Mouse (Mus musculus) forebrain, embryonic 10.5 days (tissue): ENCODE results near the gene Mmp9. TPM values are rescaled to one million over a fixed set of nuclear protein-coding genes. Genes with fewer than 3 reads are reported as not detected.
A peak's percentile ranks its signal among the peaks of the same experiment; 100 is the strongest.

Experiments used
- DNase-seq: peaks from one replicate; pipeline ENCODE4 v3.0.0-alpha.2; 2017; ENCODE audit warnings: low spot score; ENCODE audit errors: extremely low spot score
- H3K27ac ChIP-seq: fragments of 300-500 bp; sonication (generic); 2 replicates; pipeline ENCODE4 v1.5.1; 2016; ENCODE audit warnings: mild to moderate bottlenecking
- H3K27me3 ChIP-seq: fragments of 300-500 bp; sonication (generic); 2 replicates; pipeline ENCODE4 v1.6.1; 2016; ENCODE audit warnings: mild to moderate bottlenecking; ENCODE audit not compliant: poor library complexity, severe bottlenecking
- H3K36me3 ChIP-seq: fragments of 300-500 bp; sonication (generic); replicated peaks from 2 replicates; pipeline ENCODE4 v1.6.1; 2016; ENCODE audit warnings: mild to moderate bottlenecking, moderate library complexity
- H3K4me1 ChIP-seq: fragments of 300-500 bp; sonication (generic); 2 replicates; pipeline ENCODE4 v1.6.1; 2016
- H3K4me3 ChIP-seq: fragments of 300-500 bp; sonication (generic); 2 replicates; pipeline ENCODE4 v1.5.1; 2016; ENCODE audit warnings: mild to moderate bottlenecking, moderate library complexity
- H3K9me3 ChIP-seq: fragments of 300-500 bp; sonication (generic); 2 replicates; pipeline ENCODE4 v1.6.1; 2016; ENCODE audit warnings: mild to moderate bottlenecking, moderate library complexity
- WGBS: fragments of 180-500 bp; shearing (Covaris S2); methylation state at CpG from one replicate; pipeline ENCODE4 v1.1.7; 2016; 5-methylcytosine and 5-hydroxymethylcytosine counted together
- polyA plus RNA-seq: library from polyadenylated mRNA; unstranded; fragments of >200 nt; fragmentation: Nextera tagmentation; extraction: Ambion mirVana; gene quantifications from 2 replicates; pipeline ENCODE4 v1.2.1, GENCODE M21; 2016

The Mmp9 gene
- polyA plus RNA-seq, 1 experiment from 2014 or later, result 0.45 TPM

DNA sequence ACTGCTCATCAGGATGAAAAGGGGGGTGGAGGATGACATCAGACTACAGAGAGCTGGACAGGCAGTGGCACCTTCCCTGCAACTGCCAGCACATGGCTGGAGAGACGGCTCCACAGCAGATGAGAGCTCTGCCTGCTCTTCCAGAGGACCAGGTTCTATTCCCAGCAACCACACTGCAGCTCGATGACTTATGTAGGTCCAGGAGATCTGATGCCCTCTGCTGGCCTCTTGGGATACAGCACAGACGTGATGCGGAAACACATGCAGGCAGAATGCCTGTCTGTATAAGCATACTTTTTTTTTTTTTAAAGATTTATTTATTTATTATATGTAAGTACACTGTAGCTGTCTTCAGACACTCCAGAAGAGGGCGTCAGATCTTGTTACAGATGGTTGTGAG, 22.3 kb upstream of the Mmp9 start:
- H3K27me3 ChIP-seq, result no peaks in the 10 kb centered on the region
- WGBS, result 62% methylated on average over 5 of the region's 5 CpGs
- H3K36me3 ChIP-seq, result peaks cover 34% of the 10 kb centered on the region
- H3K9me3 ChIP-seq, result no peaks in the 10 kb centered on the region
- DNase-seq, result peak; percentile 40
- no peak overlapping the region for H3K4me3 ChIP-seq
- peaks cover 24% of the 10 kb centered on the region for H3K4me1 ChIP-seq
- H3K27ac ChIP-seq, result no peak overlapping the region

DNA sequence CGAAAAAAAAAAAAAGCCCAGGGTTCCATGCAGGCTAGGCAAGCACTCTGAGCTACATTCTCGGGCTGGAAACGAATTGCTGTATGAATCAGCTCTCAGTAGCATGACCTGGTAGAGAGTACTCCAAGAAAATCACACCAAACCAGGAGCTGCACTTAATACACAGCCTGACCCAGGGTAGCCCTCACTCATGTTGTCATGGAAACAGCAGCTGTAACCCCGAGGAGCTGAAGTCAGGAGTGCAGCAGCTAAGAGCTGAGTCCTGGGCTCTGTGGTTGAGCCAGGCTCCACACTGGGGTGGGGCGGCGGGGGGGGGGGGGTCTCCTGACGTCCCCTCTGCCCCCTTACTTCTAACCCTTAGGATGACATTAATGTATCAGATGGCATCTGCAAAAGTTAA, 18.6 kb upstream of the Mmp9 start:
- Histone ChIP-seq H3K4me3 (no peak overlapping the region), H3K9me3 (no peaks in the 10 kb centered on the region), H3K36me3 (peaks cover 23% of the 10 kb centered on the region), H3K27ac (no peak overlapping the region), H3K4me1 (peaks cover 32% of the 10 kb centered on the region), H3K27me3 (no peaks in the 10 kb centered on the region; the same call in 1 of the 2 replicates)
- WGBS, result 68% methylated on average over 7 of the region's 7 CpGs
- DNase-seq, result no peak

DNA sequence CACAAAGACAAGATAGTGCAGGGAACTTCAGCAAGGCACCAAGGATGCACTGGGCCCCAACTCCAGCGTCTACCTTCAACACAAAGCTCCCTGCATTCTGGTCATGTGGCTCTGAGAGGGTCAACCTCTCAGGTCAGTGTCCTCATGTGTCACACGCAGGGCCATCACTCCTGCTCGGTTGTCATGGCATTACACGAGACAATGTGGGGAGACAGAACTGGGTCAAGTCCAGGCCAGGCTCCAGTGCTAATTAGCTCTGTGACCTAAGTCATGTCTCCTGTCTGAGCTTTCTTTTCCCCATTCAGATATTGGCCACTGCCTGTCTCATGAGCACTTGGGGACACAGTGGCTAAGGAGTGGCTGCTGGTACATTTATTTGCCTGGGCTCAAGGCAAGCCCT, 17.3 kb upstream of the Mmp9 start:
- no peak overlapping the region for H3K4me3 ChIP-seq
- 67% methylated on average over 4 of the region's 4 CpGs for WGBS
- H3K9me3 ChIP-seq, result no peaks in the 10 kb centered on the region
- H3K4me1 ChIP-seq, result peaks cover 30% of the 10 kb centered on the region
- H3K36me3 ChIP-seq, result peaks cover 20% of the 10 kb centered on the region
- no peak for DNase-seq
- no peaks in the 10 kb centered on the region; the same call in 1 of the 2 replicates for H3K27me3 ChIP-seq
- no peak overlapping the region for H3K27ac ChIP-seq

DNA sequence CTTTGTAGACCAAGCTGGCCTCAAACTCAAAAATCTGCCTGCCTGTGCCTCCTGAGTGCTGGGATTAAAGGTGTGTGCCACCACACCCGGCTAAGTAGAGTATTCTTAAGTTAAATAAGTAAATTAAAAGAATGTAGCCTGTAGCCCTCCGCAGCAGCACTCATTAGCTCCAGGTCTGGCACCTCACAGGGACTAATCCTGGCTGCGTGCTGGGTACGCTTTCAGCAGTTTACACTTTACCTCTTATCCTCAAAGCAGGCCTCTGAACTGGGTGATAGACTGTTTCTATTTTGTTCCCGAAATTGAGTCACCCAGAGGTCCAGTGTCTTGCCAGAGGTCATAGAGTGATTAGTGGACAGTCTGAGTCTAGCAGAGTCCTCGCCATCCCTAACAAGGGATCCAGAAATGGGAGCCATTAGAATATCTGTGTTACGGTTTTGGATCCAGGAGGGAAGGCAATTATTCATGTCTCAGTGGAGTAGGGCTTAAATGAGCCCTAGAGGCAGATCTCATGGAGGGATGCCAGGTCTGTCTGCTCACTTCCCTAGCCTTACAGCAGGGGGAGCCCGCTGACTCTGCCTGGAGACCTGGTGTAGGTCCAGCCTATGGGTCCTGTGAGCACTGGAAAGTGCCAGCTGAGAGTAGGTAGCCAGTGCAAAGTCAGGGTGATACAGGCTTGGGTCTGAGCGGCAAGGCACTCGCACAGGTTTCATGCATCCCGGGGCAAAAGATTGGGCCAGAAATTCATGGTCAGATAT, 16.3 kb upstream of the Mmp9 start:
- Histone ChIP-seq H3K9me3 (no peaks in the 10 kb centered on the region), H3K4me3 (no peak overlapping the region), H3K36me3 (peaks cover 16% of the 10 kb centered on the region), H3K27ac (no peak overlapping the region), H3K27me3 (no peaks in the 10 kb centered on the region; the same call in 1 of the 2 replicates), H3K4me1 (peaks cover 30% of the 10 kb centered on the region)
- peak; percentile 68 for DNase-seq
- 34% methylated on average over 11 of the region's 11 CpGs for WGBS

DNA sequence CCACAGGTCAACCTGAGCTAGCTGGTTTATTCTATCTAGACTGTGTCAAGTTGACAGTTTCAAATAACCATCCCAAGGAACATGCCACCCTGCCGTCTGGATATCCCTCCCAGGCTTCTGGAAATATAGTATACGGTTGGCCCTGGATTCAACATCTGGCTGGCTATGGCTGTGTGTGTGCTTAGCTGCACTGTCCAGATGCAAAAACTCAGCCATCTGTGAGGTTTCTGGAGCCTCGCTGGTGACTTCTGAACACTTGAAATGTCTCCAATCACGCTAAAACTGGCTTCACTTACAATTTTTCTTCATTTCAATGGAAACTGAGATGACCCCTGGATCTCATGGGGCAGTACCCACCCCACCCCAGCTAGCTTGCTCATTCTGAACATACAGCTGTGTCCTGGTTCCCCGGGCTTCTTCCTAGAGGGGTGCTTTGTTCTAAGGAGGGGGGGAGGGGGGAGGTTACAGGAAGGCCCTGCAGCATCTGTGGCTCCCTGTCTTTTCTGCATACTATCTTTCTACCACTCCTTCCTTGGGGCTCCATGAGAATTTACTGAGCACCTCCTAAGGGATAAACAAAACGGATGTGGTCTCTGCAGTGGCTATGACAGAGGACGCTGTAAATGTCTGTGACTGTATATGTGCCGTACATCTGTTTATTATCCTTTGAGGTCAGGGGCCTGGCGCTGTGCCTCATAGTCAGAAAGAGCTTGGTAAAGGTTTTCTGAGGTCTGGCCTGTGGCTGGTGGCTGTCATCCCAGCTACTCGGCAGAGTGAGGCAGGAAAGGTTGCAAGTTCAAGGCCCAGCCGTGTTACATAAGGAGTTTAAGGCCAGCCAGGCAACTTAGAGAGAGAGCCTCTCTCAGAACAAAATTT, 9.6 kb upstream of the Mmp9 start:
- Histone ChIP-seq H3K27ac (no peak overlapping the region), H3K36me3 (no peaks in the 10 kb centered on the region), H3K4me1 (peaks cover 8% of the 10 kb centered on the region; the same call in 1 of the 2 replicates), H3K9me3 (no peaks in the 10 kb centered on the region), H3K27me3 (peaks cover 30% of the 10 kb centered on the region), H3K4me3 (no peak overlapping the region)
- DNase-seq, result no peak
- 73% methylated on average over 11 of the region's 11 CpGs for WGBS

DNA sequence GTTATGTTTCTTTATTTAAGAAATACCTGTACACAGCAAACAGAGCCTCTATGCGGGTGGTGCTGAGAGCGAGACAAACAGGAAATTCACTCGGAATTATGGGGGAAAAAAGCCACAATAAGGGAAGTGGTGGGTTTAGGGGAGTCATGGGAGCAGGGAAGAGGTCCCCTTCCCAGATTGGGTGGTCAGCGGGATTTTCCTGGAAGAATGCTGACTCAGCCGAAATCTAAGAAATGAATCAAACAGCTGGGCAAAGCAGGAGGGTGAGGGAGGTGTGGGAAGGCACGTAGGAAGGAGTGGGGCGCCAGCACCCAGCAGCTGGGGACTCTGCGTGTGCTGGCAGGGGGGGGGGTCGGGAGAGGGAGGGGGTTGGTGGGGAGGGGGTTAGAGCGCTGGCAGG, 7.0 kb upstream of the Mmp9 start:
- Histone ChIP-seq H3K36me3 (no peaks in the 10 kb centered on the region), H3K9me3 (no peaks in the 10 kb centered on the region), H3K27me3 (peaks cover 56% of the 10 kb centered on the region), H3K4me1 (peaks cover 14% of the 10 kb centered on the region), H3K27ac (no peak overlapping the region), H3K4me3 (no peak overlapping the region)
- WGBS, result 60% methylated on average over 10 of the region's 10 CpGs
- DNase-seq, result no peak

DNA sequence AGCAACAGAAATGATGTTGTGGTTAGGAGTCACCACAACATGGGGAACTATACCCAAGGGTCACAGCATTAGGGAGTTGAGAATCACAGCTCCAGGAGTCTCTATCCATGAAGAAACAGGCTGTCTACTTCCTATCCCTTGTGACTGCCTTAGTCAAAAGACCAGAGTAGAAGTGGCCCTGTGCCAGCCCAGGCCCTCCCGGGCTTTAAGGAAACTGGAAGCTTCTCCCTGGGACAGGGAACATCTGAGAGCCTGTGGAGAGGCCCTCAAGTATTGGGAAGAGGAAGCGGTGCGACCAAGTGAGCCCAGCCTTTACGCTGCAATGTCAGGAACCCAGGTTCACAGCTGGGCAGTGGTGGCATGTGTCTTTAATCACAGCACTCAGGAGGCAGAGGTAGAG, 4.6 kb upstream of the Mmp9 start:
- DNase-seq, result no peak
- no peak overlapping the region for H3K27ac ChIP-seq
- 81% methylated on average over 4 of the region's 4 CpGs for WGBS
- no peaks in the 10 kb centered on the region for H3K9me3 ChIP-seq
- no peaks in the 10 kb centered on the region for H3K36me3 ChIP-seq
- peaks cover 38% of the 10 kb centered on the region for H3K4me1 ChIP-seq
- no peak overlapping the region for H3K4me3 ChIP-seq
- peaks cover 81% of the 10 kb centered on the region for H3K27me3 ChIP-seq

DNA sequence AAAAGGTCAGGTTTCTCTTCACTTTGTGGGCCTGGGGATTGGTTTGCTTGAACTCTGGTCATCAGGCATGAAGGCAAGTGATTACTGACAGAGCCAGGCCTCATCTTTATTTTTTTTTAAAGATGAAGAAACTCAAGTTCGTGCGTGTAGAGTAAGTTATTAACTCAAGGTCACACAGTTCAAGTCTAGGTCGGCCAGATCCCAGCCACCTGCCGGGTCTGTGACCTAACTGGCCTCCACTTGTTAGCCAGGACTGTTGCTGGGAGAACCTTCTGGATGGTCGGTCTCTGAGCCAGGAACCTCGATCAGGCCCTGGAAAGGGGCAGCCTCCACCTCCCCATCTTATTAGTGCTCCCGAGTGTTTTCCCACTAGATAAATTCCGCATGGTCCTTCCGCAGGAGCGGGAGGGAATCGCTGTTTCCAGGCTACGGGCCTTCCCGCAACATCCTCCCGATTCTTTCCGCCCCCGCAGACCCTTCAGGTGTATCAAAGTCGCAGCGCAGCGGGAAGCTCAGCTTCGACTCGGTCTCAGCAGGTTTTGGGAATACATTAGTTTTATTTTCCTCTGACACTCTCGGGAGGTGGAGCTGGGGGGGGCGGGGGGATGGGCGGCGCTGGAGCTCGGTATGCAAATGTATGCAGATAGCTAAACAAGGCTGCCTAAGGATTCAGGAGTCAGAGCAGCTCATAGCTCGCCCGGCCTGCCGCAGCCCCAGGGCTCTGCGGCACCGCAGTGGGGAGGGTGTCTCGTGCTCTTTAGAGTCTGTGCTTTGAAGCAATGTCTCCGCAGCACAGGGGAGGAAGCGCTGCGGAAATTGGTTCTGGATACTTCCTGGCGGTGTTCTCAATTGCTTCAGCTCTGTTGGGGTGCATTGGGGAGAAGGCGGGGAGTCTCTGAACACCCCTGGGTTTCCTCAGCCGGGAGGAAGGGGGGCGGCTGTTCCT, 2.2 kb upstream of the Mmp9 start:
- DNase-seq, result peak; percentile 58
- Histone ChIP-seq H3K36me3 (no peaks in the 10 kb centered on the region), H3K4me1 (peaks cover 48% of the 10 kb centered on the region), H3K4me3 (peak overlapping the region; percentile 51), H3K27me3 (peaks cover 93% of the 10 kb centered on the region), H3K27ac (peak overlapping the region; percentile 65), H3K9me3 (no peaks in the 10 kb centered on the region)
- WGBS, result 3% methylated on average over 39 of the region's 39 CpGs

DNA sequence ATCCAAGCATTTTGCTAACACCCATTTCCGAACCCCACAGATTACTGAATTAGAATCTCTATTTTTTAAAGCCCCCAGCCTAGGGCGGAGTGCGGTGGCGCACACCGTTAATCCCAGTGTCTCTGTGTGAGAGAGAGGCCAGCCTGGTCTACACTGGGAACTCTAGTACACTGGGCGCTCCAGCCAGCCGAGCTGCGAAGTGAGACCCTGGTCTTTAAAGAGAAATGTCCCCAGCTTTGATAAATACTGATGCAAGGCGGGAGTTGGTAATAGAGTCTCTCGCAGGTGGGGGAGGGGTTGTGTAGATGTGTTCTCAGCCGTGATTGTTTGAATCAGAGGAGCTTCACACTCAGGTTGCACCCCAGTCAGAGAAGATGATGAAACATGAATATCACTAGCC, 1.5 kb upstream of the Mmp9 start:
- no peak for DNase-seq
- Histone ChIP-seq H3K4me1 (peaks cover 48% of the 10 kb centered on the region), H3K27me3 (peaks cover 91% of the 10 kb centered on the region), H3K36me3 (no peaks in the 10 kb centered on the region), H3K4me3 (peak overlapping the region; percentile 51), H3K27ac (peak overlapping the region; percentile 65), H3K9me3 (no peaks in the 10 kb centered on the region)
- WGBS, result 2% methylated on average over 11 of the region's 11 CpGs

DNA sequence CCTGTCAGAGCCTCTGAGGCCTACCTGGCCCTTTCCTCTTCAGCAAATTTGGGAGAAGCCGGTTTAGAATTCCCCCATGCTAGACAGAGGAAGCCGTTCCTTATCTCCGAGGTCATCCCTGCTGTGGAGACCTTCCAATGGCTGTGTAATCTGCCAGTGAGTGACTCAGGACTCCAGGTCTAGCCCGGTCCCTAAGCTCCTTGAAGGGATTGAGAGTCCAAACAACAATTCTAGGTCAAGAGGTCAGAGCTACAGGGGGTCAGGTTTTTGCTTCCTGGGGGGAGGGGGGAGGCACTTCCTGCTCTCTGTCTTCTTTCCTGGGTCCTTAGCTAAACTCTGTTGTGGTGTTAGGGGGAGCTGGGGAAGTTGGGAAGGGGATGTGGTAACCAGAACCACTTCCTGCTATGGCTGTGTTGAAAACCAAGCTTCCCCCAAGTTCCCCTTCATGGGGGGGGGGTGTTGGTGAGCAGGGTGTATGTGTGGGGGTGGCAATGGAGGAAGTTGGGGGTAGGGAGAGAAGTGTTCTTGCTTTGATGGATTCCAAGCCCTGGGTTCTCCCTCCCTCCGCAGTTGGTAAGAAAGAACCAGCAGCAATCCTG, 2.2 kb downstream of the Mmp9 start:
- 0 out of 2 replicates have a peak overlapping the region, but pooled peaks have one; percentile 12 for H3K27ac ChIP-seq

DNA sequence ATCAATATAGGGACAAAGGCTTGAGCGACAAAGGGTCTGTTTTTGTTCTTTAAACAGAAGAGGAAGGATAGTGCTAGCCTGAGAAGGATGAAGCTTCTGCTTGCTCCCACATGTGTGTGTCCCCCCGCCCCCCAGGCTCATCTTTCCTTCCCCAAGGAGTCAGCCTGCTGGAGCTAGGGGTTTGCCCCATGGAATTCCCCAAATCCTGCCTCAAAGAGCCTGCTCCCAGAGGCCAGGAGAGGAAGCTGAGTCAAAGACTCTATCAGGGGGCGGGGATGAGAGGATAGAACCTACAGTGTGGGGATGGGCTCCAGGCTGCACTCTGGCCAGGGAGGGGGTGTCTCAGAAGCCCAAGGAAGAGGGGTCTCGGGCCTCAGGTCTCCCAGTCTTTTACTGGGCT, 6.9 kb downstream of the Mmp9 start:
- WGBS, result 27% methylated on average over 4 of the region's 4 CpGs
- no peaks in the 10 kb centered on the region for H3K36me3 ChIP-seq
- H3K27me3 ChIP-seq, result peaks cover 73% of the 10 kb centered on the region
- H3K4me3 ChIP-seq, result no peak overlapping the region
- no peak for DNase-seq
- peaks cover 40% of the 10 kb centered on the region for H3K4me1 ChIP-seq
- no peaks in the 10 kb centered on the region for H3K9me3 ChIP-seq
- H3K27ac ChIP-seq, result no peak overlapping the region

More for the DNA sequence above, 2.2 kb downstream of the Mmp9 start:
- H3K36me3 ChIP-seq, result no peaks in the 10 kb centered on the region
- peaks cover 48% of the 10 kb centered on the region for H3K4me1 ChIP-seq
- WGBS, result 15% methylated on average over 5 of the region's 5 CpGs
- peaks cover 73% of the 10 kb centered on the region for H3K27me3 ChIP-seq
- no peaks in the 10 kb centered on the region for H3K9me3 ChIP-seq
- no peak overlapping the region for H3K4me3 ChIP-seq
- DNase-seq, result no peak

DNA sequence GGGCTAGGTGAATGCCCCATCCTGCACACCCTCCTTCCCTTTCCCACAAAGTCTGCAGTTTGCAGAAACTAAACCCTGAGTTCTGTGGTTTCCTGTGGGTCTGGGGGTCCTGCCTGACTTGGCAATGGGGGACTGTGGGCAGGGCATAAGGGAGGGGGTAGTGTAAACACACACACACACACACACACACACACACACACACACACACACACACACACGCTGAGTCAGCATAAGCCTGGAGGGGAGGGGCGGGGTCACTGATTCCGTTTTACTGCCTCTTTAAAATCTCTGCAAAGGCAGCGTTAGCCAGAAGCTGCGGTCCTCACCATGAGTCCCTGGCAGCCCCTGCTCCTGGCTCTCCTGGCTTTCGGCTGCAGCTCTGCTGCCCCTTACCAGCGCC, 7.3 kb downstream of the Mmp9 start:
- no peaks in the 10 kb centered on the region for H3K9me3 ChIP-seq
- WGBS, result 8% methylated on average over 7 of the region's 7 CpGs
- no peak overlapping the region for H3K4me3 ChIP-seq
- H3K36me3 ChIP-seq, result no peaks in the 10 kb centered on the region
- no peak overlapping the region for H3K27ac ChIP-seq
- peaks cover 74% of the 10 kb centered on the region for H3K27me3 ChIP-seq
- H3K4me1 ChIP-seq, result peaks cover 40% of the 10 kb centered on the region
- DNase-seq, result no peak
